Mouse (Mus musculus): ENCODE measurements around the gene Samm50.
A peak's percentile ranks its signal among the peaks of the same experiment; 100 is the strongest.

DNA sequence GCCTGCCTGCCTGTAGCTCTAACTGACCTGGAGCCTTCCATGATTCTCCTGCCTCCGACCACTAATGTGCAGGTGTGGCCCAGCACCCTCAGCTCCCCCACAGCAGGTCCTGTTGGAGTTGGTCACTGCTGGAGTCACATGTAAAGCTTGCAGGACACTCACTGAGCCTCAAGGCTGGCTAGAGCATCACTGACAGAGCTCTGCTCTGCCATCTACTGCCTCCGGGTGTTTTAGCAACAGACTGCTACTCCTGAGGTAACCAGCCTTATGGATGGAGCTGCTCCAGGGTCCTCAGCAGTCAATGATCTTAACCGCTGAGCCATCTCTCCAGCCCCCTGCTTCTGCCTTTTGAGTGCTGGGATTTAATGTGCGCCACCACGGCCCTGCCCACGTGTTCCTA is 31.4 kb downstream of the Samm50 start:
- TF ChIP-seq EP300 (IDR thresholded peaks at IDR 0.05) (no peak), CTCF (IDR thresholded peaks at IDR 0.05) (peak; percentile 28)
